Mouse (Mus musculus) telencephalon, adult 2 months (tissue): ENCODE measurements around the gene Khdc3.
A peak's percentile ranks its signal among the peaks of the same experiment; 100 is the strongest.
"Not testable (repeated sequence)": the region's sequence is repeated elsewhere in the genome, so short reads cannot be mapped to it uniquely, and the experiment has no call there.

Experiments used
- DNase-seq: peaks from one replicate; pipeline ENCODE4 v3.0.0-alpha.2; 2011; ENCODE audit warnings: low read depth, low spot score

The Khdc3 gene

GRCm38 (mm10) chr9:73101536-73101935 is at the start of gene Khdc3:
Gene Khdc3, plus strand, starts transcription at chr9:73101836.
- DNase-seq, result no peak

GRCm38 (mm10) chr9:73055441-73055911 is 46.2 kb upstream of the Khdc3 start:
- no peak for DNase-seq

GRCm38 (mm10) chr9:73059224-73059623 is 42.4 kb upstream of the Khdc3 start:
- no peak for DNase-seq

- DNase-seq, result no peak
These were observed 37.9 kb upstream of the Khdc3 start for GRCm38 (mm10) chr9:73063621-73064290.

- no peak for DNase-seq
These were observed 34.5 kb upstream of the Khdc3 start for GRCm38 (mm10) chr9:73067086-73067485.

GRCm38 (mm10) chr9:73068230-73068679 is 33.4 kb upstream of the Khdc3 start:
- peak; percentile 65 for DNase-seq

GRCm38 (mm10) chr9:73068688-73069087 is 32.9 kb upstream of the Khdc3 start:
- no peak for DNase-seq

GRCm38 (mm10) chr9:73070971-73071659 is 30.5 kb upstream of the Khdc3 start:
- no peak for DNase-seq

GRCm38 (mm10) chr9:73072426-73072825 is 29.2 kb upstream of the Khdc3 start:
- DNase-seq, result no peak

- DNase-seq, result no peak
These were observed 28.5 kb upstream of the Khdc3 start for GRCm38 (mm10) chr9:73073169-73073568.

GRCm38 (mm10) chr9:73079349-73079748 is 22.3 kb upstream of the Khdc3 start:
- DNase-seq, result not testable (repeated sequence)

- no peak for DNase-seq
These were observed 21.8 kb upstream of the Khdc3 start for GRCm38 (mm10) chr9:73079801-73080325.

GRCm38 (mm10) chr9:73082291-73083000 is 19.2 kb upstream of the Khdc3 start:
- no peak for DNase-seq

- no peak for DNase-seq
These were observed 17.7 kb upstream of the Khdc3 start for GRCm38 (mm10) chr9:73083956-73084355.

GRCm38 (mm10) chr9:73085845-73086244 is 15.8 kb upstream of the Khdc3 start:
- no peak for DNase-seq

GRCm38 (mm10) chr9:73087121-73087520 is 14.5 kb upstream of the Khdc3 start:
- no peak for DNase-seq

GRCm38 (mm10) chr9:73087581-73087980 is 14.1 kb upstream of the Khdc3 start:
- DNase-seq, result no peak

GRCm38 (mm10) chr9:73089222-73089920 is 12.3 kb upstream of the Khdc3 start:
- no peak for DNase-seq

- no peak for DNase-seq
These were observed 11.5 kb upstream of the Khdc3 start for GRCm38 (mm10) chr9:73090121-73090520.

- no peak for DNase-seq
These were observed 9.9 kb upstream of the Khdc3 start for GRCm38 (mm10) chr9:73091747-73092146.

GRCm38 (mm10) chr9:73094580-73094979 is 7.1 kb upstream of the Khdc3 start:
- DNase-seq, result peak; percentile 62
